Mouse (Mus musculus) embryonic facial prominence, embryonic 15.5 days (tissue): ENCODE results near the gene Pi16. TPM values are rescaled to one million over a fixed set of nuclear protein-coding genes. Genes with fewer than 3 reads are reported as not detected.

Experiments used
- ATAC-seq: fragments of 200-750 bp; cut with Nextera tagmentation; 2 replicates; pipeline ENCODE4 v1.8.0; 2017; ENCODE audit warnings: low read depth, moderate TSS enrichment; ENCODE audit not compliant: insufficient number of reproducible peaks, low FRiP score, low TSS enrichment
- H3K27ac ChIP-seq: fragments of 300-500 bp; sonication (generic); replicated peaks from 2 replicates; pipeline ENCODE4 v1.5.1; 2015; ENCODE audit warnings: mild to moderate bottlenecking, inconsistent platforms
- H3K27me3 ChIP-seq: fragments of 300-500 bp; sonication (generic); 2 replicates; pipeline ENCODE4 v1.6.1; 2015; ENCODE audit warnings: inconsistent platforms
- H3K36me3 ChIP-seq: fragments of 300-500 bp; sonication (generic); 2 replicates; pipeline ENCODE4 v1.6.1; 2015; ENCODE audit warnings: mild to moderate bottlenecking, inconsistent platforms
- H3K4me1 ChIP-seq: fragments of 300-500 bp; sonication (generic); 2 replicates; pipeline ENCODE4 v1.6.1; 2015; ENCODE audit warnings: inconsistent platforms
- H3K4me2 ChIP-seq: fragments of 300-500 bp; sonication (generic); replicated peaks from 2 replicates; pipeline ENCODE4 v1.6.1; 2015; ENCODE audit warnings: mild to moderate bottlenecking, inconsistent platforms
- H3K4me3 ChIP-seq: fragments of 300-500 bp; sonication (generic); replicated peaks from 2 replicates; pipeline ENCODE4 v1.5.1; 2015; ENCODE audit warnings: mild to moderate bottlenecking, inconsistent platforms
- H3K9ac ChIP-seq: fragments of 300-500 bp; sonication (generic); 2 replicates; pipeline ENCODE4 v1.6.1; 2015; ENCODE audit warnings: inconsistent platforms
- H3K9me3 ChIP-seq: fragments of 300-500 bp; sonication (generic); replicated peaks from 2 replicates; pipeline ENCODE4 v1.6.1; 2016; ENCODE audit warnings: inconsistent platforms
- WGBS: fragments of 180-500 bp; shearing (Covaris S2); methylation state at CpG from one replicate; pipeline ENCODE4 v1.1.7; 2015; 5-methylcytosine and 5-hydroxymethylcytosine counted together
- polyA plus RNA-seq: library from polyadenylated mRNA; unstranded; fragments of >200 nt; fragmentation: Nextera tagmentation; extraction: Ambion mirVana; gene quantifications from 2 replicates; pipeline ENCODE4 v1.2.1, GENCODE M21; 2015

The Pi16 gene
- polyA plus RNA-seq, 1 experiment from 2014 or later: 2.7 TPM

DNA sequence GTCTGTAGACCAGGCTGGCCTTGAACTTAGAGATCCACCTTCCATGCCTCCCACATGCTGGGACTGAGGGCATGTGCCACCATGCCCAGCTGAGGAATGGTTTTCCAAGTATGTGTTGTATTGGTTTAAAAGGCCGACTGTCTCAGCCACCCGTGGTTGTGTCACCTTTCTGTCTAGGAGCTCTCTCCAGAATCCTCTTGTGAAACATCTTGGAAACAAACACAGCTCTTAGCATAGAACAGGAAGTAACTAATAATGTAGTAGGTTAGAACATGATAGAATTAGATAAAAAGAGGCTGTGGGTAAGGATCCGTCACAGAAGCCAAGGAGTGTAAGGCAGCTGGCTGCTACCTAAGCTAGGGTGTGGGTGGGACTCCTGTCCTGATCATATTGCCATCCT is 24.5 kb upstream of the Pi16 start:
- Histone ChIP-seq H3K4me2 (no peak overlapping the region), H3K4me1 (0 out of 2 replicates have a peak, but pooled peaks cover 3% of the 10 kb centered on the region), H3K9me3 (no peaks in the 10 kb centered on the region), H3K27me3 (no peaks in the 10 kb centered on the region), H3K36me3 (peaks cover 53% of the 10 kb centered on the region), H3K4me3 (no peak overlapping the region), H3K9ac (no peak overlapping the region), H3K27ac (no peak overlapping the region)
- WGBS: 74% methylated on average over 3 of the region's 3 CpGs
- ATAC-seq: no peak

DNA sequence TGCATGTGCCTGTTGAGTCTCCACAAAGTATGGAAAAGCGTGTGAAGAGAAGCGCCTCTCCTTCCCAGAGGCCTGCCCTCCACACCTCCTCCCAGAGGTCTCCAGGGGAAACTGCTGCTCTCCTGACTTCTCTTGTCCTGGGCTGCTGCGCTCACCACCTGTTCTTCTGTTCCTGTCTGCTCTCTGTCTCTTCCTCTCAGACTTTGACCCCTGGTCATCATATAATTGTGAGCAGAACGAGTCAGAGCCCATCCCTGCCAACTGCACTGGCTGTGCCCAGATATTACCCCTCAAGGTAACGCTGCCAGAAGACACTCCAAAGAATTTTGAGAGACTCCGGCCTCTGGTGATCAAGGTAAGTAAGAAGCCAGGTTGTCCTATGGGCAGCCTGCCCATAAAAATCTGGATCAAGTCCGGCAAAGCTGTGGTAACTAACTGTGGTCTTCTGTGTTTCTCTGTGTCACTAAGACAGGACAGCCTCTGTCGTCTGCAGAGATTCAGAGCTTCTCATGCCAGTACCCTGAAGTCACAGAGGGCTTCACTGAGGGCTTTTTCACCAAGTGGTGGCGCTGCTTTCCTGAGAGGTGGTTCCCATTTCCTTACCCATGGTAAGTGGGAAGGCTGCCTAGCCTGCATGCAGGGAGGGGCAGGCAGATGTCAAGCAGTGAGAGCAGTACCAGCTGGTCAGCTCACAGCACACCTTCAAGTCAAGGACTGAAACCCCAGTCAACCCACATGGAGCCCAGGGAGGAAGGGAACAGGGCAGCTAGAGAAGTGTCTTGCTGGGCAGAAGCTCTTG is 23.5 kb upstream of the Pi16 start:
- H3K4me2 ChIP-seq: no peak overlapping the region
- H3K4me3 ChIP-seq: no peak overlapping the region
- H3K9me3 ChIP-seq: no peaks in the 10 kb centered on the region
- H3K9ac ChIP-seq: no peak overlapping the region
- WGBS: 65% methylated on average over 9 of the region's 9 CpGs
- ATAC-seq: no peak
- peaks cover 60% of the 10 kb centered on the region for H3K36me3 ChIP-seq
- H3K4me1 ChIP-seq: 0 out of 2 replicates have a peak, but pooled peaks cover 3% of the 10 kb centered on the region
- H3K27ac ChIP-seq: no peak overlapping the region
- no peaks in the 10 kb centered on the region for H3K27me3 ChIP-seq

DNA sequence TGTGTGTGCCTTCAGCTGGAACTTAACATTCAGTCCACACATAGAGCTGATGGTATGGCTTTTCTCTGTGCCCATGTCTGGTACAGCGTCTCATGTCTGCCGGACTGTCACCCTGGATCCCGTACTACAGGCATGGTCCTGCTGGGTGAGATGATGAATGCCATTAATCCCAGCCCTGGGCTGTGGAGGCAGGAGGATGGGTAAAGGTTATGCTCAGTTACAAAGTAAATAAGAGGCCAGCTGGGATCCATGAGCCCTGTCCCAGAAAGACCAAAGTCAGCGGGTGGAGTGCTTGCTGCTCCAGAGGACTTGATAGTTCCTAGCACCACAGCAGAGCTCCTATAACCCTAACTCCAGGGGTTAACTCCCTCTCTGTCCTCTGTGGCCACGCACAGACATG is 21.6 kb upstream of the Pi16 start:
- no peak for ATAC-seq
- Histone ChIP-seq H3K4me3 (no peak overlapping the region), H3K4me1 (0 out of 2 replicates have a peak, but pooled peaks cover 3% of the 10 kb centered on the region), H3K9me3 (no peaks in the 10 kb centered on the region), H3K27ac (no peak overlapping the region), H3K4me2 (no peak overlapping the region), H3K9ac (no peak overlapping the region), H3K36me3 (peaks cover 72% of the 10 kb centered on the region), H3K27me3 (no peaks in the 10 kb centered on the region)
- WGBS: 64% methylated on average over 5 of the region's 5 CpGs

DNA sequence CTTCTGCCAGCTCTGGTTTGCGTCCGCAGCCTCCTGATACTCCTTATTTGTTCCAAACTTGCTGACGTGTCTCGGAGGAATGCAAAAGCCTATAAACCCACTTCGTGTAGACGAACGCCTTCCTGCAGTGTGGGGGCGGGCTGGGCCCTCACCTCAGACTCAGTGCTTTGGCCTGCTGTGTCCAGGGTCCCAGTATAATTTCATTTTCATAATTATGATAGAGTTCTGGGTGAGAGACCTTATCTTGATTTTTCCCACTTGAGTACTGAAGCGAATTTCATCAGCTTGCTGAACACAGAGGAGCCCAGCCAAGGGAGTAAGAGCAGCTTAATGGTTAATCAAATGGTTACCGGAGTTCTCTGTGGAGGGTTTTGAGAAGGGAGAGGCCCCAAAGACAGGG is 20.2 kb upstream of the Pi16 start:
- H3K4me1 ChIP-seq: 0 out of 2 replicates have a peak, but pooled peaks cover 6% of the 10 kb centered on the region
- H3K27me3 ChIP-seq: no peaks in the 10 kb centered on the region
- H3K36me3 ChIP-seq: peaks cover 80% of the 10 kb centered on the region
- no peak overlapping the region for H3K9ac ChIP-seq
- H3K27ac ChIP-seq: no peak overlapping the region
- WGBS: 47% methylated on average over 10 of the region's 10 CpGs
- H3K9me3 ChIP-seq: no peaks in the 10 kb centered on the region
- no peak overlapping the region for H3K4me3 ChIP-seq
- ATAC-seq: no peak
- H3K4me2 ChIP-seq: no peak overlapping the region

DNA sequence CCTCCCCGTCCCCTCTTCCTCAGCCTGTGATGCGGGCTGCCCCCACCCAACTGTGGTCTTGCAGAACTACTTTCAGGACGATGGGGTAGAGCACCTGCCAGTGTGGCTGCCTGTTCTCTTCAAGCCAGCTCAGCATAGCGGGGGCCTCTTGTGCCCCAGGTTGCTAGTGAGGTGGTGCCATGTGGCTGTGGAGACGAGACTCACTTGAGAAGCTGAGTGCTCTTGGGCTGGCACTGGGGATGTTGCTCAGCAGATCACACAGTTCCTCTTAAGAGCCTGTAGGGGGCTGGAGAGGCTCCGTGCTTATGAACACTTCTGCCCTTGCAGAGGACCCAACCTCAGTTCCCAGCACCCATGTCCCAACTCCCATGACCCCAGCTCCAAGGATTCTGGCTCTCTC is 19.7 kb upstream of the Pi16 start:
- no peak overlapping the region for H3K9ac ChIP-seq
- WGBS: 86% methylated on average over 6 of the region's 6 CpGs
- no peak overlapping the region for H3K27ac ChIP-seq
- peaks cover 79% of the 10 kb centered on the region for H3K36me3 ChIP-seq
- H3K4me3 ChIP-seq: no peak overlapping the region
- no peaks in the 10 kb centered on the region for H3K27me3 ChIP-seq
- 0 out of 2 replicates have a peak, but pooled peaks cover 7% of the 10 kb centered on the region for H3K4me1 ChIP-seq
- no peak for ATAC-seq
- no peaks in the 10 kb centered on the region for H3K9me3 ChIP-seq
- H3K4me2 ChIP-seq: no peak overlapping the region

DNA sequence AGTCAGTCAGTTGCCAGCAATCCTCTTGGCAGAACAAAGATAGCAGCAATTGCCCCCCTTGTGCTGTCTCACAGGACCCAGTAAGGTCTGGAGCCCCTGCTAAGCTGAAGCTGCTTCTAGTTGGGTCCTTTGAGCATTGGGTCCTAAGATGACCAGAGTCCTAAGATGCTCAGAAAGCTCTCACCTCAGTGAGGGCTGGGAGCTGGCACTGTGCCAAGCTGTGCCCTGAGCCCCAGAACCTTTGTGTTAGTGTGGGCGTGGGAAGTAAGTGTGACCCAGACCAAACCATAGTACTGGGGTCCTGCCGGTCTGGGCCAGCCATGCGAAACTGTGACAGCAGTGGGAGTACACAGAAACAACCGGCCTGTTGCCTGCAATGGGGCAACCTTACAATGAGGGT is 18.2 kb upstream of the Pi16 start:
- ATAC-seq: no peak
- no peaks in the 10 kb centered on the region for H3K27me3 ChIP-seq
- no peaks in the 10 kb centered on the region for H3K9me3 ChIP-seq
- H3K27ac ChIP-seq: no peak overlapping the region
- H3K9ac ChIP-seq: no peak overlapping the region
- WGBS: 89% methylated on average over 4 of the region's 4 CpGs
- peaks cover 20% of the 10 kb centered on the region for H3K4me1 ChIP-seq
- H3K36me3 ChIP-seq: peaks cover 66% of the 10 kb centered on the region
- H3K4me2 ChIP-seq: no peak overlapping the region
- no peak overlapping the region for H3K4me3 ChIP-seq

DNA sequence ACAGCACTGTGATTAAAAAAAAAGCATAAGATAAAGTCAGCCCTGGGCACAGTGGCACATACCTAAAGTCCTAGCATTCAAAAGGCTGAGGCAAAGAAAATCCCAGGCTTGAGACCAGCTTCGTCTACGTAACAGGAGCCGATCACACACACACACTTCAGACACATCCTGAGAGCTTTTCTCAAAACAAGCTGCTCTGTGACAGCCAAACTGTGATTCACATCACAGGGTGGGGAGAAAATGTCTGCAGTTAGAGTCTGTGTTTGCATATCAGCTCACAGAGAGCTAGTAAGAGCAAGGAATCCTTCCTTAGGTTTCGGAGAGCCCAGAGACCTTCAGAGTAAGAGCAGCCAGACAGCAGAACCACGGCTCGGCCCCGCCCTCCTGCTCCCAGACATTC is 16.6 kb upstream of the Pi16 start:
- Histone ChIP-seq H3K36me3 (peaks cover 50% of the 10 kb centered on the region), H3K9ac (no peak overlapping the region), H3K9me3 (no peaks in the 10 kb centered on the region), H3K4me3 (no peak overlapping the region), H3K27me3 (no peaks in the 10 kb centered on the region), H3K4me1 (peaks cover 36% of the 10 kb centered on the region), H3K4me2 (no peak overlapping the region), H3K27ac (0 out of 2 replicates have a peak overlapping the region, but pooled peaks have one; percentile 14)
- WGBS: 87% methylated on average over 7 of the region's 7 CpGs
- ATAC-seq: no peak

DNA sequence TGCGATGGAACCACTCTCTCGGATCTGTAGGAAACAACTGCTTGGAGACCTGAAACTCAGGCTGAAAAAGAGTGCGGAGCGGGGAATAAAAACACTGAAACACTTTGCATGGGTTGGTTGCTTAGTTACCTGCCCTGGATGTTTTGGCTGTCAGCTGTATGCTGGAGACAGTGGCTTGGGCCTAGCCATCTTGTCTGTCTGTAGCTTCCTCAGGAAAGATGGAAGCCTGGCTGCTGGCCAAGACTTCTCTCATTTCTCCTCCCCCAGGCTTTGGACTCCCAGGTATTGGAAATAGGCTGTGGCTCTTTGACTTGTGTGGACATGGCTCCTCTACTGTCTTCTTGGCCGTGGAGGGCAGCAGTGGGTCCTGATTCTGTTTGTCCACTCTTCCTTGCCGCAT is 16.1 kb upstream of the Pi16 start:
- Histone ChIP-seq H3K36me3 (peaks cover 45% of the 10 kb centered on the region), H3K4me1 (peaks cover 41% of the 10 kb centered on the region), H3K9me3 (no peaks in the 10 kb centered on the region), H3K4me3 (no peak overlapping the region), H3K4me2 (no peak overlapping the region), H3K27ac (no peak overlapping the region), H3K27me3 (no peaks in the 10 kb centered on the region), H3K9ac (no peak overlapping the region)
- no peak for ATAC-seq
- WGBS: 85% methylated on average over 6 of the region's 6 CpGs

DNA sequence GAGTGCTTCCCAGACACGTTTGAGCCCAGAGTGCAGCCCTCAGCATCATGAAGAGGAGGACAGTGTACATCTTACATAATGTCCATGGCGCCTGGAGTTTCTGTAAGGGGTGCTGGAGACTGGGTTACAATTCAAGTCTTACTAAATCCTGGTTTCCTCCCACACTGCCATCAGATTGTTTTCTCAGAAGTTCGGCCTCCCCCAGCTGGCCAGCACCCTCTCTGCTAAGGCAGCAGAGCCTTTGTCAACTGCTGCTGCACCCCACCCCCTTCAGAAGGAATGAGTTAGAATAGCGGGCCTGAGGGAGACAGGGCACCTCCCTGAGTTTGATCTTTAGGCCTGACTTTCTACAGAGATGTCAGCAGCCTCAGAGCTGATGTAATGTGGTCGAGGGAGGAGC is 15.3 kb upstream of the Pi16 start:
- H3K9me3 ChIP-seq: no peaks in the 10 kb centered on the region
- no peak overlapping the region for H3K9ac ChIP-seq
- H3K36me3 ChIP-seq: peaks cover 42% of the 10 kb centered on the region
- no peak for ATAC-seq
- no peak overlapping the region for H3K27ac ChIP-seq
- no peak overlapping the region for H3K4me2 ChIP-seq
- peaks cover 41% of the 10 kb centered on the region for H3K4me1 ChIP-seq
- 63% methylated on average over 5 of the region's 5 CpGs for WGBS
- H3K4me3 ChIP-seq: no peak overlapping the region
- no peaks in the 10 kb centered on the region for H3K27me3 ChIP-seq

DNA sequence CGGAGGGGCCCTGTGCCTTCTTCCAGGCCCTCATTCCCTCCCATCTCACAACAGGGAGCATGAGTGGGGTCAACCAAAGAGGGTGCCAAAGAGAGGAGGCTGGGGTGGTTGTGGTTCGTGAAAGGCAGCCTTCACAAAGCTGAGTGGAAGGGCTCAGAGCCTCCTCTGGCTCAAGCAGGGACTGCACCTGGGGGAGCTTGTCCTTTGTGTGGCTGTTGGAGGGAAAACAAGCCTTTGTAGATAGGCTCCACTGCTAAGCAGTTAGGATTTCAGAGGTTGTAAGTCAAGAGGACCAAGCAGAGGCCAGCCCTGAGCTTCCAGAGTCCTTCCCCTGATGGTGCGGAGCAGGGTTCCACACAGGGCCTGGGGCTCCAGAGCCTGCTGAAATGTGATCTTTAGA is 14.4 kb upstream of the Pi16 start:
- Histone ChIP-seq H3K27ac (no peak overlapping the region; the same call in 1 of the 2 replicates), H3K4me3 (no peak overlapping the region), H3K4me2 (no peak overlapping the region), H3K9me3 (no peaks in the 10 kb centered on the region), H3K4me1 (peaks cover 38% of the 10 kb centered on the region), H3K27me3 (no peaks in the 10 kb centered on the region), H3K9ac (no peak overlapping the region), H3K36me3 (peaks cover 37% of the 10 kb centered on the region)
- no peak for ATAC-seq
- 43% methylated on average over 3 of the region's 3 CpGs for WGBS

DNA sequence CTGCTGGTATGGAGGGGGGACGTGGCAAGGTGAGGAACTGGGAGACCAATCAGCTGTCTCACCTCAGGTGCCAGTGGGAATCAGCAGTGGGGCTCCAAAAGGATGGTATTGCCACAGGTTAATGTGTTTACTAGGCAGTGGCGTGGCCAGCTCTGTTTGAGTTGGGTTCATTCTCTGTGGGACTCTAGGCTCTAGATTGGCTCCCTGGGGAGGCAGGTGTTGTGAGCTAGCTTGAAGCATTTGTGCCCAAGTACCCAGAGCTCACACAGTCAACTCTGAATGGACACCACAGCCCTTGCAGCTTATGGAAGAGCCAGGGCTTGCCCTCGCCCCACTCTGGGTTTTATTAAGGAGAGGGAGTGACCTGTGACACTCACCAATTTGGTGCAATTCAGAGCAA is 13.6 kb upstream of the Pi16 start:
- Histone ChIP-seq H3K36me3 (peaks cover 32% of the 10 kb centered on the region), H3K27me3 (no peaks in the 10 kb centered on the region), H3K4me2 (no peak overlapping the region), H3K4me1 (peaks cover 38% of the 10 kb centered on the region), H3K9ac (no peak overlapping the region), H3K9me3 (no peaks in the 10 kb centered on the region), H3K27ac (0 out of 2 replicates have a peak overlapping the region, but pooled peaks have one; percentile 65), H3K4me3 (no peak overlapping the region)
- no peak for ATAC-seq
- WGBS: 71% methylated on average over 3 of the region's 3 CpGs
